Mouse (Mus musculus): ENCODE measurements around the gene Lrrc43.

Gene Lrrc43

DNA sequence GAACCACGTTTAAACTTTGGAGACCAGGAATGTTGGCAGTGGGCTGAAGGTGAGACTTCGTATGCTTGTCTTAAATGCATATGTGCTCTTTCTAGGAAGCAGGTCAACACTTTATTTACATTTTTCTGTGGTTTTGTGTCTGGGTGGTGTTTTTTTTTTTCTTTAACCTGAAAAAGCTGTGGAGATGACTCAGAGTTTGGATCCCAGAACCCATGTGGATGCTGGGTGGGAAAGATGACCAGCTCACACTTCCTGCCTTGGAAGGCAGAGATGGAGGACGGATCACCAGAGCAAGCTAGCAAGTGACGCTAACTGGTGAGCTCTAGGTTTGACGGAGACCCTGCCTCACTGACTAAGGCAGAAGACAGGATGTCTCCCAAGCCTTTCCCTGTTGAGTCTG lies 25.8 kb downstream of the Lrrc43 start:
- DNase-seq (ENCODE audit: low read depth, low spot score), result no peak

DNA sequence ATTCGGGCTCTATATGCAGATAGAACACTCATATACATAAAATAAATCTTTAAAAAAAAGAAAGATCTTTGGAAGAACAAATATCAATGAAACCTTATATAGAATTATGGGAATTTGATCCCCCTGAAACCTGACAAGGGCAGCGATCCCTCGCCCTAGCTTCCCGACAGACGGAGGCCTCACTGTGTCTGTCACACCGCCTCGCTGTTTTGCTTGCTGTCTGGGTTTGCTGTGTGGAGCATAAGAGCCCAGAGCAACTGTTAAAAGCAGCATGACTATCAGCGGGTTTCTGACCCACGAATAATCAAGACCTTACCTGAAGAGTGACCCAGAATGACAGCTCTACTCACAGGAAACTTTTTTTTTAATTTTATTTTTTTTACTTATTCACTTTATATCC lies 31.6 kb downstream of the Lrrc43 start:
- DNase-seq (ENCODE audit: low read depth, low spot score), result no peak

DNA sequence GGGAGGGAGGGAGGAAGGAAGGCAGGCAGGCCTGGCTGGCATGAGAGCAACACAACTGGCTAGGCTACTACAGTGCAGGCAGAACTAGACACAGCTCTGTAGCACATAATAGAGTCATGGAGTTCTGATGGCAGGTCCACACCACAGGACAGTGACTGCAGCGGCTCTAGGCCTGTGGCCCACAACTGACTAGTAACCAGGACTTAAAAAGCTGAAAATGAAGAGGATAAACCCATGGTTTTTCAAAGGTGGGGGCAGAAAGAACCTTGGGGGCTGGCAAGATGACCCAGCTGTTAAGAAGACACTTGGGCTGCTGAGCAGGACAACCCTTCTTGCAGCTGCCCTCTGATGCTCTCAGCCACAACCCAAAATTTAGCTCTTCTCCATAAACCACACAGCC lies 32.5 kb downstream of the Lrrc43 start:
- no peak for DNase-seq (ENCODE audit: low read depth, low spot score)

DNA sequence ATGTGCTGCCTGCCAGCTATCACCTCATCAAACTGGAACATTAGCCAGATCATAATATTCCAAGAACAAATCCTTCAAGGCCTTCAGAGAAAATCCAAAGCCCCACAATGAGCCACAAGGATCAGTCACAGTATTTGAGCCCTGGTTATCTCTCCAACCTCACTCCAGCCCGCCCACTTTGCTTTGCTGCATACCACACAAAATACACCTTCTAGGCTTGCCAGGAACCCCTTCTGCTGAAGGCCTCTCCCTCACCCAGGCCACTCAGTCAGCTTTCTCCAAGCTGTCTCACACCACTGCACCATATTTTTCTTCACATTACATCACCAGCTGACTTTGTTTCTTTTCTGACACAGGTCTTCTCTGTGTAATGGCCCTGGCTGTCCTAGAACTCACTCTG lies 33.1 kb downstream of the Lrrc43 start:
- DNase-seq (ENCODE audit: low read depth, low spot score), result no peak

DNA sequence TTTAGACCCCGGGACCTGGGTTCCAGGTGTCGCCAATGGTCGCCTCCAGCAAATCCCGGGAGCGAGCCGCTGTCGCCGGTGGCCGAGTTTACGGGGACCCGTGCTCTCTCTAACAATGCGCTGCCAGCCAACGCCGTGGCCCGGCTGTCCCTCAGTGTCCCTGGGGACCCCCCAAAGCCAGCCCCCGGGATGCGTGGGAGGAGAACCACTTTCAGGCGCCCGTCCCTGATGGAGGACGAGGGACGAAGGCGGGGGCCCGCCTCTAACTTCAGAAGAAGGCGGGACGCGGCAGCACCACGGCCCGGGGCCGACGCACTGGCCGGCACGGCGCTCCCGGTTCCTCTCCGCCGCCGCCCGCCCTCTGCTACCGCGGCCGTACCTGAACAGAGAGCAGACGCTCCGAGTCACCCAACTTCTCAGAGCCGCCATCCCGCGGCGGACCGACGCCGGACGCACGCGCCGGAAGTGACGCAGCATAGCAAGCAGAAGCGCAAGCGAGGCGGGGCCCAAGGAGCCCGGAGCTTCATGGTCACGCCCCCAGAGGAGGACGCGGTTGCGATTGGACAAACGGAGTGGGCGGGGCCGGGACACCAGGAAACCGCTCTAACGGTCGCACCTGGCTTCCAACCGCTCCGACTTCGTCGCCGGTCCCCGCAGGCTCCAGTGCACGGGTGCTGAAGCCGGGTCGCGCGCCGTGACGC lies 34.7 kb downstream of the Lrrc43 start, which contains the start of gene Diablo:
Gene Diablo, minus strand, starts transcription at position 485 of the 701 bp plus-strand sequence.
- peak; percentile 99 for DNase-seq (ENCODE audit: low read depth, low spot score)

DNA sequence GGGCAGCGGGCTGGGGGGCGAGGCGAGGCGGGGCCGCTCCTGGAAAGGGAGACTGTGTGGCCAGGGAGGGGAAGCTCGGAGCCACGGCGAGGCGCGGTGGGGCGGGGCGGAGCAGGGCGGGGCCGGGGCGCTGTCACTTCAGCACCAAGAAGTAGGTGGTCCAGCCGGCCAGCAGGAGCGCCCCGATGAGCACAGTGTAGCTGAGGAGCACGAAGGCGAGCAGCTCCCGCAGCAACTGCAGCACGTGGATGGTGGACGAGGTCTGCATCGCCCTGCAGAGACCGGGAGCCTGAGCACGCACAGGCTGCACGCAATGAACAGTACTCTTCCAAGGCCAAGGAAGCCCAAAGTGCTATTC lies 35.3 kb downstream of the Lrrc43 start:
- DNase-seq (ENCODE audit: low read depth, low spot score), result peak; percentile 83

DNA sequence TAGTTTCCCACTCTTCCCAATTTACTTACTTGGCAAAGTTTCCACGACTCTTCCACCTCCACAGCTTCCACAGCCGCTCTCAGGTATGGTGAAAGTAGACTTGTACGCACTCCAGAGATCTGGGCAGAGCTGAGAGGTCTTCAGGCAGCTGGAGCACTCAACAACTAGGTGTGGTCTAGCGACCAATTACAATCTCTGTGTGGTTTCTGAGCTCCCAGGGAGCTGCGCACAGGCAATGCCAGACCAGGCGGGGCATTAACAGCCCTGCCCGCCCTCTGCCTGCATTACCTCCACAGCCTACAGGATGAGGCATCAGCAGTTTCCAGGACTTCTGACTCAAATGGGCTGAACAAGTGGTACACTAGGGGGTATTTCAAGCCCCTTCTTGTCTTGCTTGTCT lies 36.2 kb downstream of the Lrrc43 start, which contains the start of gene Gm49027:
Gene Gm49027, minus strand, starts transcription at position 208 of the 400 bp plus-strand sequence.
- DNase-seq (ENCODE audit: low read depth, low spot score), result no peak

DNA sequence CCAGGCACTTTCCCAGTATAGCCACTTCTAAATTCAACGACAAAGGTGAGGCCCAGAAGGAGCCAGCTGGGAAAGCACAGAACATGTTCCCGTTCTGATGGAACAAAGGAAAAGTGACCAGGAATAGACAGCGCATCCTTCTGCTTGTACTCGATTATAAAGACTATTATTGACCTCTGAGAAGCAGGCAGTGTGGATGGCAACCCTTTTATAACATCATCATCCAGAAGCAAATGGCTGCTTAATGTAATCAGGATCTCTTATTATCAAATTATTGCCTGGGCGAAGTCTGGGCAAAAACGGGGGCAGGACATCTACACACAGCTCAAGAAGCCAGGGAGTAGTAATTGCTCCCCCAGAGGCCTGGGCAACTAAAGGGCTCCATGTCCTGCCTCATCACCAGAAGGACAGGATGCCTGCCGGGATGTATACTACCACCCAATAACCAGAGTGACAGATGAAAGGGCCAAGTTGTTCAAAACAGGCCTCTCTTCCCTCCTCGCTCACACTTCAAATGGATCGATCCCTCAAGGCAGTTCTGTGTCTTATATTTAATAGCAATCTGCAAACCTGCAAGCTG lies 36.9 kb downstream of the Lrrc43 start:
- DNase-seq (ENCODE audit: low read depth, low spot score), result no peak

DNA sequence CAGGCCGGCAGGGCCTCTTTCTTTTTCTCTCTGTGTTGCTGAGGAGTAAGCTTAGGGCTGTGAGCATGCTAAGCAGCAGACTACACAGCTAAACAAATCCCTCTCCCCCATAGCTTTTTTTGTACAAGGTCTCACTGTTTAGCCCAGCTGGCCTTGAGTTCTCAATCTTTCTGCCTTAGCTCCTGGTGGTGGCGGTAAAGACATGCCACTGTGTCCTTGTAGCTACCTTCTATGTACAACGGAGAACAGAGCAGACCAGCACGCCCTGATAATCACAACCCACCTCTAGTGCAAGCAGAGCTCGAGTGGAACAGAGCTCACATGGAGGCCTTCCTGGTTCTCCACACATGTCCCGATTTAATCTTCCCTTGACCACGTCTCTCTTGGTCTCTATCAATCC lies 39.5 kb downstream of the Lrrc43 start:
- DNase-seq (ENCODE audit: low read depth, low spot score), result no peak

DNA sequence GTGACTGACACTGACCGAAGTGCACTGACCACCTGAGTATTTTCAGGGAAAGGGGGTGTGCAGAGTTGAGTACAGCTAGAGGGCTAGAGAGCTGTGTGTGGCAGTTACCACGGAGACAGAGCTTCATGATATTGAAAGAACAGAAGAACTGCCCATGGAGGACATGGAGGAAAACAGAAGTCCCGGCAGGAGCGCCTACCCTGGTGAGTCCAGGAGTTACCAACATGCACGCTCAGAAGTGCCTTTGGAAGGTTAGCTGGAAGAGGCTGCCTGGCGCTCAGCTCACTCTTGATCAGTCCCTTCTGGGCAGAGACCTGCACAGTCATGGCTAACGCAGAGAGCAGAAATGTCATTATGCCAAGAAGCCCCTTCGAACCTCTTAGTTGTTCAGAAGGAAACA lies 41.0 kb downstream of the Lrrc43 start:
- DNase-seq (ENCODE audit: low read depth, low spot score), result no peak

DNA sequence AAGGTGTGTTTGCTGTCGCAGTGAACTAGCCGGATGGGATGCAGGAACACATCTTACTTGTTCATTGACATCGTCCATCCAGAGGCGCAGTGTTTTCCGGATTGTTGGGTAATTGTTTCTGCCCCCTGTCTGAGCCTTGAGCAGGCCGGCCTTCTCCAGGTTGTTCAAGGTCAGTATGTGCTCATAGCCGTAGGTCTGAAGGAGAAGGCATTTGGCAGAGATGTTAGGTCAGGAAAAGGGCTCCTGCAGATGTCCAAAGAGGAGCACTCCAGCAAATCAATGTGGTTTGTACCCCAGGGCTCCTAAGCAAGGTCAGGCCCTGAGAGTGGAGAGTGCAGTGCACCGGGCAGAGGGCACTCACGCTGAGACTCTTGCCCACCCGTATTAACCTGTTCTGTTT lies 44.7 kb downstream of the Lrrc43 start:
- no peak for DNase-seq (ENCODE audit: low read depth, low spot score)

DNA sequence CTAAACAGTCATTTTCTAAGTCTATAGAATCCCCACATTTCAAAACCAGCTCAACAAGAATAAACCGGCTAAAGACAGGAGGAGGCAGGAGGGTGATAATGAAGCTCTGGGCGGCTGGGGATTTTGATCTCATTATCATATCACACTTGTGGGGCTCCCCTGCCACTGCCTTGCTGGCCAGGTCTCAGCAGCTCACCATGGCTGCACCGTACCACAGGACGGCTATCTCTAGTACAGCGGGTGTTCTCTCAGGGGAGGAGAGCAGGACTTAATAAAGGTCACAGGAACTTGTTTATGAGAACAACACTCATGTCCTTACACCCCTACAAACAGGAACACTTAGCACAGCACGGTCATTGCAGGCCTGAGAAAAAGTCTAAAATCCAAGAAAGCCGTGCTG lies 66.6 kb downstream of the Lrrc43 start:
- no peak for DNase-seq (ENCODE audit: low read depth, low spot score)

DNA sequence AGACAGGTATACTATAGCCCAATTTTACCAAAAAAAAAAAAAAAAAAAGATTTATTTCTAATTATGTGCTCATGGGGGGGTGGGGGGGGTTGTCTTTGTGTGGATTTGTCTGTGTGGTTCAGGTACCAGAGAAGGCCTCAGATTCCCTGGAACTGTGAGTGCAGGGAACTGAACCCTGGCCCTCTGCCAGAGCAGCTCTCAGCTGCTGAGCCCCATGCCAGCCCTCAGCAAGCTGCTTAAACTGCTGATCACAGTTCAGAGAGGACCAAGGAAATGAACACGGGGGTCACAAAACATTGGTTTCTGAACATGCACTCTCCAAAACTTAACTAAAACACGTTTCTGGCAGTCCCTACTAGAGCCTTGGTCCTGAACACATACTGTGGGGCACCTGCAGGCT lies 67.3 kb downstream of the Lrrc43 start:
- no peak for DNase-seq (ENCODE audit: low read depth, low spot score)
